Mouse (Mus musculus) megakaryocyte, embryonic 14.5 days (primary cell): ENCODE data around the gene Rac2. TPM values are rescaled to one million over a fixed set of nuclear protein-coding genes. Genes with fewer than 3 reads are reported as not detected.

ENCODE experiments used
- H3K27me3 ChIP-seq: replicated peaks from 2 replicates; pipeline ENCODE3; 2012; ENCODE audit warnings: inconsistent platforms
- H3K36me3 ChIP-seq: replicated peaks from 2 replicates; pipeline ENCODE3; 2012; ENCODE audit warnings: low read length, inconsistent platforms, mixed read lengths
- H3K4me1 ChIP-seq: 2 replicates; pipeline ENCODE4 v1.6.1; 2012; ENCODE audit warnings: inconsistent platforms
- H3K4me3 ChIP-seq: replicated peaks from 2 replicates; pipeline ENCODE3; 2012; ENCODE audit warnings: moderate library complexity, mild to moderate bottlenecking, inconsistent platforms
- H3K9me3 ChIP-seq: 2 replicates; pipeline ENCODE4 v1.6.1; 2012; ENCODE audit warnings: inconsistent platforms
- FLI1 ChIP-seq: IDR thresholded peaks from 2 replicates; pipeline ENCODE4 v1.6.1; 2012; ENCODE audit warnings: low read length, inconsistent platforms, mixed read lengths
- GATA1 ChIP-seq: IDR thresholded peaks from 3 replicates; pipeline ENCODE4 v1.6.1; 2012; ENCODE audit warnings: mixed read lengths, low read length, inconsistent platforms, borderline replicate concordance
- polyA plus RNA-seq: library from polyadenylated mRNA; stranded (reverse); fragments of >175 nt; gene quantifications from 2 replicates; pipeline ENCODE4 v1.2.3, GENCODE M21; 2012; ENCODE audit warnings: low replicate concordance; ENCODE audit not compliant: insufficient read depth

Rac2 gene
- polyA plus RNA-seq, 1 experiment, result 860 TPM

- Histone ChIP-seq H3K36me3 (no peaks in the 10 kb centered on the region), H3K4me1 (peaks cover 28% of the 10 kb centered on the region; the same call in 1 of the 2 replicates), H3K9me3 (no peaks in the 10 kb centered on the region), H3K4me3 (no peak overlapping the region), H3K27me3 (peaks cover 98% of the 10 kb centered on the region)
- TF ChIP-seq GATA1, result no peak
- no peak for TF ChIP-seq FLI1
Observed at GRCm38 (mm10) chr15:78542098-78542766, 30.4 kb downstream of the Rac2 start.

DNA sequence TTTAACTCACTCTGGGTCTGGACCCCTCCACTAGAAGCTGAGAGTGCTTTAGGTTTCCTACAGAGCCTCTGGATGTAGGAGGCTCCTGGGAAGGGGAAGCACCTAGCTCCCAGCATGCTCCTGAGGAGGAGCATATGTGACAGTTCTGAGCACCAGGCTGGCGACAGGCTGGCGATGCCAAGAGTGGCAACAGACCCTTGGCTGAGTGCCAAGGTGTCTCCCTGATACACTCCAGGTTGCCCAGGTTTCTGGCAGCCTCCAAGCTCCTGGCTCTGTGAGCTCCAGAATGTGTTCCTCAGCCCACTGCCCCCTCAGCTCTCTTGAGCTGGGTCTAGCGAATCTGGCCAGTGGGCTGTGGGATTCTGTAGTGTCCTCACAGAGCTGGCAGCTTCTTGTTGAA, 31.0 kb downstream of the Rac2 start:
- H3K36me3 ChIP-seq, result no peaks in the 10 kb centered on the region
- H3K27me3 ChIP-seq, result peaks cover 97% of the 10 kb centered on the region
- peaks cover 32% of the 10 kb centered on the region for H3K4me1 ChIP-seq
- TF ChIP-seq GATA1 (no peak), FLI1 (no peak)
- H3K9me3 ChIP-seq, result no peaks in the 10 kb centered on the region
- no peak overlapping the region for H3K4me3 ChIP-seq

DNA sequence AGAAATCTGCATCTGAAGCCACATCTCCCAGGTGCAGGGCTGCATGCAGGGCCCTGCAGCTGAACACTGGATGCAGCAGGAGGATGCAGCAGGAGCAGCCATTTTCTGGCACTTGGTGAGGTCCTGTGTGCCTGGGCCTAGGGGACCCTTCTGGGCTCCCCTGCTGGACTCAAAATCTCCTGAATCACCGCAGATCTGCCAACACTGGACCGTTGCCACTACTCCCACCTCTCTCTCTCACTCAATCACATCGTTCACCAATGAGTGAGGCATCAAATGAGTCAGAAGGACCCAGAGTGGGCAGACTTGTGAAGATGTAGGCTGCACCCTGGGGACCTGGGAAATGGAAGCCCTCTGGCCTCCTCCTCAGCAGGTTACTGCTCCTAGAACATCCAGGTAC, 31.5 kb downstream of the Rac2 start:
- H3K9me3 ChIP-seq, result no peaks in the 10 kb centered on the region
- H3K4me3 ChIP-seq, result no peak overlapping the region
- H3K36me3 ChIP-seq, result no peaks in the 10 kb centered on the region
- H3K4me1 ChIP-seq, result peaks cover 35% of the 10 kb centered on the region
- peaks cover 98% of the 10 kb centered on the region for H3K27me3 ChIP-seq
- TF ChIP-seq FLI1 (no peak), GATA1 (no peak)

DNA sequence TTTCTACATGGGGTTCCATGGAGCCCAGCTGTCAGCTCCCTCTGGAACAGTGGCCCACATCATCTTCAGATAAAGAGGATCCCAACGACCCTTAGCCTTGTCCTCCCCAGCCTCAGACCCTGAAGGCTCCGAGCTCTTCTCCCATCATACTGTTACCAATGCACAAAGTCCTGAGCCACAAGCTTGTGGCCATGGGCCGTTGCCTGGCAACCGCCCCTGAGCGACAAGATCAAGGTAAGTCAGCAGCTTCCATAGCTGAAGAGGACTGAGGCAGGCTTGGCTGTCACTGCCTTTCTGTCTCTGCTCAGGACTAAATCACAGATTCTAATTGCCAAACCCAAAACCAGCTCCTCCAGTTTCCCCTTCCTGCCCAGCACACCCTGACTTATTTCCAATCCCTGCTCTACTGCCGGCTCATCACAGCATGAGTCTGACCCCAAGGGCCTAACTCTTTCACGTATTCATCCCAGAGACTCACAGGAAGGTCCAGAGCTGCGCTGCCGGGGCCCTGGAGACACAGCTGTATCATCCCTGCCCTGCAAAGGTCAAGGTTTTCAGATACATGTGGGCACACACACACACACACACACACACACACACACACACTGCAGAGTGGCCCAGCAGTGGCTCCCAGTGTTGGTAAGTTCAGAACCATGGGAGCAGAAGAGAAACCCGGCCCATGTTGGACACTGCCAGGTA, 36.7 kb downstream of the Rac2 start:
- no peak for TF ChIP-seq FLI1
- TF ChIP-seq GATA1, result no peak
- H3K4me3 ChIP-seq, result no peak overlapping the region
- H3K4me1 ChIP-seq, result peaks cover 30% of the 10 kb centered on the region
- peaks cover 74% of the 10 kb centered on the region for H3K27me3 ChIP-seq
- H3K36me3 ChIP-seq, result no peaks in the 10 kb centered on the region
- no peaks in the 10 kb centered on the region for H3K9me3 ChIP-seq

DNA sequence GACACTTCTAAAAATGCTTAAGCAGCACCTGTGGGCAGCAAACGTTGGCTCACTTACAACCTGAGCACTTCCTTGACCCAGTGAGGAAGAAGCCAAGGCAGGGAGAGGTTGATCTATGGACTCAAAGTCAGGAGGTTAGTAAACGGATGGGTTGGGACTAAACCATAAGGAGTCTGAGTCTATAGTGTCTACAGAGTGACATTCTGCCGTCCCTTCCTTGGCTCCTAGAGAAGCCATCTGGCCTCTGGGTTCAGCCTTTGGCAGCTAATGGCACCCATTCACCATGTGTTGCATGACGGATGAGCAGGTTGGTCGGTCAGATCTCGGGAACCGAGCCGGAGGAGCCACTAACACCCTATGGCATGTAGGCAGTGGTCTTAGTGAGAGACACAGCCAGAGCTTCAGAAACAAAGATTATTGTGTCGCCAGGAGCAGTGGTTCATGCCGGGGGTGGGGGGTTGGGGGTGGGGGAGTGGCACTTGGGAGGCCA, 39.2 kb downstream of the Rac2 start:
- H3K4me3 ChIP-seq, result no peak overlapping the region
- peaks cover 49% of the 10 kb centered on the region for H3K27me3 ChIP-seq
- H3K36me3 ChIP-seq, result no peaks in the 10 kb centered on the region
- no peaks in the 10 kb centered on the region for H3K9me3 ChIP-seq
- peaks cover 51% of the 10 kb centered on the region for H3K4me1 ChIP-seq
- TF ChIP-seq FLI1, result no peak
- no peak for TF ChIP-seq GATA1

GRCm38 (mm10) chr15:78532566-78533345, 39.8 kb downstream of the Rac2 start:
- Histone ChIP-seq H3K4me3 (peak overlapping the region; percentile 89), H3K4me1 (peaks cover 58% of the 10 kb centered on the region), H3K9me3 (no peaks in the 10 kb centered on the region), H3K27me3 (peaks cover 43% of the 10 kb centered on the region), H3K36me3 (no peaks in the 10 kb centered on the region)
- TF ChIP-seq FLI1, result no peak
- TF ChIP-seq GATA1, result no peak

DNA sequence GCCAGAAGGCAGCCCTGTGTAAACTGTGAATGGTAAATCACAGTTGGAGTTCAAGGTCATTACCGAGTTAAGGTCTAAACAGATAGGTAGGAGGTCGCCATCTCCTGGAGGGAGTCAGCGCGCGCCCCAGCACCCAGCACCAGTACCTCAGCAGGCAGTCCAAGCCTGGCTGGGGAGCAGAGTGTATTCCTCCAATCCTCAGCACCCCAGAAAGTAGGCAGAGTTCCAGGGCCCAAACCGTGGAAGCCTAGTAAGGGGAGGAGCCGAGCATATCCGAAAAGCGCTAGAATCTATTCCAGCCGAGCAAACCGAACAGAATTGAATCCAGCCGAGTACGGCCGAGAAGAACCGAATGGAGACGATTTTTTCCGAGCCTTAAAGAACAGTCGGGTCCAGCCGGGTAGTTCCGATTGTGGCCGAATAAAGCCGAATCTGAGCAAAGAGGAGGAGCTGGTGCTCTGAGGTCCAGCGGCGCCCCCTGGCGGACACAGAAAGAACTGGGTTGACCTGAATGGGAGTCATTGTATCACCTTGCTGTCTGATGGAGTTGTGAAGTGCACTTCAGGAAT, 40.6 kb downstream of the Rac2 start:
- H3K4me3 ChIP-seq, result peak overlapping the region; percentile 89
- peaks cover 35% of the 10 kb centered on the region for H3K27me3 ChIP-seq
- no peak for TF ChIP-seq FLI1
- TF ChIP-seq GATA1, result no peak
- peaks cover 61% of the 10 kb centered on the region for H3K4me1 ChIP-seq
- H3K36me3 ChIP-seq, result peaks cover 7% of the 10 kb centered on the region
- H3K9me3 ChIP-seq, result no peaks in the 10 kb centered on the region

DNA sequence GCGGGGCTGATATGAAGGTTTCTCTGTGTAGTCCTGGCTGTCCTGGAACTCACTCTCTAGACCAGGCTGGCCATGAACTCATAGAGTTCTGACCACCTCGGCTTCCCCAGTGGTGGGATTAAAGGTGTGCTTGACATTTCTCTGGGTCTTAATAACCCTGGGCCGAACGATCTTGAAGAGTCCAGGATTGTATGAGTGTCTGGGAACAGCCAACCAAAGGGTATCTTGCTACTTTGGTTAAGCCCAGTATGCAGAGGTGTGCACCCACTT, 41.2 kb downstream of the Rac2 start:
- peaks cover 31% of the 10 kb centered on the region for H3K27me3 ChIP-seq
- H3K4me1 ChIP-seq, result peaks cover 62% of the 10 kb centered on the region
- no peak for TF ChIP-seq GATA1
- no peak for TF ChIP-seq FLI1
- H3K9me3 ChIP-seq, result no peaks in the 10 kb centered on the region
- peaks cover 13% of the 10 kb centered on the region for H3K36me3 ChIP-seq
- H3K4me3 ChIP-seq, result peak overlapping the region; percentile 89

- H3K9me3 ChIP-seq, result no peaks in the 10 kb centered on the region
- TF ChIP-seq GATA1, result no peak
- TF ChIP-seq FLI1, result no peak
- H3K27me3 ChIP-seq, result peaks cover 29% of the 10 kb centered on the region
- H3K4me3 ChIP-seq, result peak within 1 kb of the TSS; percentile 89
- peaks cover 19% of the 10 kb centered on the region for H3K36me3 ChIP-seq
- peaks cover 66% of the 10 kb centered on the region for H3K4me1 ChIP-seq
Observed at GRCm38 (mm10) chr15:78530671-78531450, 41.7 kb downstream of the Rac2 start, which contains the start of gene C1qtnf6. TSS of gene C1qtnf6 (minus strand) at chr15:78531416.
